Mouse (Mus musculus) left cerebral cortex, postnatal 36 days (tissue): Measurements from ENCODE around the gene Dnajc4. TPM values are rescaled to one million over a fixed set of nuclear protein-coding genes. Genes with fewer than 3 reads are reported as not detected.

Experiments used
- DNase-seq, 2 experiments: peaks; one replicate each; pipeline ENCODE4 v3.0.0; 2021 to 2022; ENCODE audit warnings: low spot score in 2 of 2, mixed read lengths in 1 of 2
- intact Hi-C: fragments of 180-260 bp; cut with DNase I; formaldehyde crosslinking; loops from one replicate; pipeline ENCODE4 v1.15.1; 2025
- total RNA-seq, 2 experiments: library from RNA; stranded (reverse); gene quantifications; 2 replicates each; pipeline ENCODE4 v1.2.3; 2021

The Dnajc4 gene
- total RNA-seq, 2 experiments from 2014 or later, result 22.9 to 28.1 TPM

DNA sequence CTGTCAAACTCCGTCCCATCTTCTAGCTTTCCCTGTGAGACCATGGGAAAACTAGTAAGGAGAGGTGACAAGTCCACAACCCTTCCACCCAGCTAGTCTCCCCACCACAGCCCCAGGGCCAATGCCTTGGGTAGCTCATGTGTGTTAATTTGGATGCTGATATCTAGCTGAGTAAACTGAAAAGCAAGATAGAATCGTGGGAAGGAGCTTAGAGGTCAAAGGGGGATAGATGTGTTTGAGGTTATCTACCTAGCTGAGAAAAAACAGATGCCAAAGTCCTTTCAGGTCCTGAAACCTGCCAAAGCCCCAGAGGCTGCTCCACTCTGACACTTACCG, 13.8 kb downstream of the Dnajc4 start:
- intact Hi-C loops, result loop anchor here (2.0 kb wide), 1 partner anchor 58 kb away; the partner anchor contains the start of gene Esrra

GRCm38 (mm10) chr19:6977759-6978638, 14.4 kb downstream of the Dnajc4 start:
- DNase-seq, result no peak
- intact Hi-C loops, result loop anchor here (2.0 kb wide), 1 partner anchor 57 kb away; the partner anchor contains the start of gene Esrra

More for the DNA sequence above, 13.8 kb downstream of the Dnajc4 start:
- no peak for DNase-seq

DNA sequence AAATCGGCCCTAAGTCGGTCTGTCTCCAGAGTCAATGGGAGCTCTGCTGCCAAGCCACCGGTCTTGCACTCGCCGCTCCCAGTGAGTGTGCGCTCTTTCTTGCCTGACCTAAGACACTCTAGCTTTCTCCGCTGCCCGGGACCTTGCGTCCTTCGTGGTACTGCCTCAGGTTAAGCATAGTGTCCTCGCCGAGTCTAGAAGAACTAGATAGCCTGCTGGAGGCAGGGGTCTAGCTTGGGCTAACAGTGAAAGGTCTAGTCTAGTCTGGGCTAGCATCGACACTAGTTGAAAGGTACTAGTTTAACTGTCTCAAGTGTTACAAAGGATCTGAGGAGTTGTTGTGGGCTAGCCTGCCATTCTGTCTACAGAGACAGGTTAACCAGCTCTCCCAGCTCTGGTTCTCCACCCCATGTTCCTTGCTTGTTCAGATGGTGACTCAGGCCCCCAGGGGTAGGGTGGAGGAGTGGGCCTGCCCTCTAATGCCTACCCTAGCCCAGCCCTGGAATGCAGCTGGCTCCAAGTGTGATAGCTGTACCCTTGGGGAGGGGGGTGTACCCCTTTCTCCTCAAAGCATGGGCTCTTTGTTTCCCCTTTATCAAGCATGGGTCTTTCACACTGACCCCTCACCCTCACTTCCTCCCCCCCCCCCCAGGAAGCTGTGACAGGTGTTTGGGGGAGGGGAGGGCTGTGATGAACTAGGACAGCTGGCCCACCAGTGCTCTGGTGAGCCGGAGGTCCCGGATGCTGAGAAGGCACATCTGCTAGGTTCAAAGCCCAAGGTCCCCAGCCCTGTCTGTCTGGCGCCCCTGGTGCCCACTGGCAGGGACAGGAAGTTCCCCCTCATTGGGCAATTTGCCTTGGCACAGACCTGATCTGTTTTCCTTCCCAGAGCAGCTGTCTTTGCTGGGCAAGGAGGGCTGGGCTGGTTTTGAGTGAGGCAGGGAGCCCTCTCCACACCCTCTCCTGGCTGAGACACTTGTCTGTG, 16.5 kb downstream of the Dnajc4 start, which contains the start of gene Plcb3:
Gene Plcb3, minus strand, starts transcription at position 934 of the 985 bp plus-strand sequence.
- DNase-seq, result peak in 1 of 2 experiments; percentile 46
- intact Hi-C loops, result no loop called here

- DNase-seq, result peak; percentile 75 to 80
- intact Hi-C loops, result no loop called here
Measured at GRCm38 (mm10) chr19:6974211-6975205, 17.9 kb downstream of the Dnajc4 start, which contains the start of gene Ppp1r14b. Gene Ppp1r14b (plus strand): TSS chr19:6974968.

DNA sequence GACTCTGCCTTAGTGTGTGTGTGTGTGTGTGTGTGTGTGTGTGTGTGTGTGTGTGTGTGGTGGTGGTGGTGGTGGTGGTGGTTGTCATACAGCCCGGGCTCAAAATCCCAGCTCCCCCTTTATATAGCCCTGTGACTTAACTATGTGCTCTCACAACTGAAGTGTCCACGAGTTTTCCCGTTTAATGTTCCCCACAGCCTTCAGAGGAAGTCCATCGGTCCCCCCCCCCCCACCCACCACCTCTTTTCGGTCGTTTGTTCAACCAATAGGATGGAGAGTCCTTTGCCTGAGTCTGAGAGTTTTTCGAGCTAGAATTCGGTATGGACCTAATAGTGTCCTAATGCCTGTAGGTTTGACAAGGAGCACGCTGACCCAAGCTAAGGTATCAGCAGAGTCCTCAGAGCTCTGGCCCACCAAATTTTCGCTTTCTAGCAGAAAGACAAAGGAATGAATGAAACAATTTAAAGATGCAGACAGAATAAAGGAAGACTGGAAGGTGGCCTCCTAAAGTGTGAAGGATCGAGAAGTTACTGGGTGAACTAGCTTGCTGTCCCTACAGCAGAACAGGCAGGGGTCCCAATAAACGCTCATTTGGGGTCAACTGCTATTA, 18.7 kb downstream of the Dnajc4 start:
- intact Hi-C loops, result loop anchor here (2.0 kb wide), 1 partner anchor 23 kb away; no protein-coding TSS in a partner anchor
- no peak for DNase-seq

GRCm38 (mm10) chr19:6972247-6972917, 20.0 kb downstream of the Dnajc4 start:
- DNase-seq, result no peak
- intact Hi-C loops, result loop anchor here (2.0 kb wide), 1 partner anchor 22 kb away; no protein-coding TSS in a partner anchor

- DNase-seq, result no peak
- intact Hi-C loops, result loop anchor here (2.0 kb wide), 1 partner anchor 21 kb away; no protein-coding TSS in a partner anchor
Measured at GRCm38 (mm10) chr19:6971644-6972043, 20.7 kb downstream of the Dnajc4 start.

GRCm38 (mm10) chr19:6970460-6971085, 21.8 kb downstream of the Dnajc4 start:
- DNase-seq, result no peak
- intact Hi-C loops, result no loop called here

- intact Hi-C loops, result no loop called here
- DNase-seq, result peak in 1 of 2 experiments; percentile 30
Measured at GRCm38 (mm10) chr19:6969665-6970381, 22.5 kb downstream of the Dnajc4 start.

GRCm38 (mm10) chr19:6969291-6969664, 23.1 kb downstream of the Dnajc4 start:
- DNase-seq, result no peak
- intact Hi-C loops, result no loop called here

GRCm38 (mm10) chr19:6968491-6969271, 23.7 kb downstream of the Dnajc4 start:
- no peak for DNase-seq
- intact Hi-C loops, result no loop called here

DNA sequence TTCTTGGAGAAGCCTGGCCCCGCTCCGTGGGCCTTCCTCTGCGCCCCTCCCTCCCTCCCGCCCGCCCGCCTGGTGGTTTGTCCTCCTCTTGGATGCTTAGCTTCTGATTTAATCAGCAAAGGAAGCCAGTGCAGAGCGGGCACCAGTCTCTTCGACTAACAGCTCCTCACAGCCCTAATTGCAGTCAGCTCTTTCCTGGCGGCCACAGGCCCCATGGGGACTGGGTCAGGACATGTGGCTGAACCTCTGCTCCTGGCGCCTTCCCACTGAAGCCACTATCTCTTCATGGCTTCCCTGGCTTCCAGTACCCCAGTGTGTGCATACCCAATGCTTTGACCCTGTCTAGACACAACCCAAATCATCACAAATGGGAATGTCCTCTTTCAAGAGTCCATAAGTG, 35.9 kb downstream of the Dnajc4 start:
- no peak for DNase-seq
- intact Hi-C loops, result no loop called here

DNA sequence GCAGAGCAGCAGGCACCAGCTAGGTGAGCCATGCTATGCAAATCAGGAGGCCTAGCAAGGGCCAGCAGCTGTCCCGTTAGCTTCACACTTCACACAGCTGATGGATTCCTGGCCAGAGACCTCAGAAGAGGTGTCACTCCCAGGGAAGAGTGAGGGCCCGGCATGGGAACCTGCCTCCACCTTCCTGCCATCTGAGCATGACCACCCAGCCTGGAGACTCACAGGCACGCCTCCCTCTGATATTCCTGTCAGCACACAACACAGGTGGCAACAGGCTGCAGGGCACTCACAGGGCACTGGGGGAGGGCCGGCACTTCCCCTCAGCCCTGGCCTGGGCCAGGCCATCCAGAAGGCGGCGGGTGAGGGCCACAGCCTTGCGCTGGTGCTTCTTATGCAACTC, 36.9 kb downstream of the Dnajc4 start:
- intact Hi-C loops, result no loop called here
- no peak for DNase-seq

GRCm38 (mm10) chr19:6954046-6954445, 38.3 kb downstream of the Dnajc4 start:
- intact Hi-C loops, result no loop called here
- DNase-seq, result no peak

DNA sequence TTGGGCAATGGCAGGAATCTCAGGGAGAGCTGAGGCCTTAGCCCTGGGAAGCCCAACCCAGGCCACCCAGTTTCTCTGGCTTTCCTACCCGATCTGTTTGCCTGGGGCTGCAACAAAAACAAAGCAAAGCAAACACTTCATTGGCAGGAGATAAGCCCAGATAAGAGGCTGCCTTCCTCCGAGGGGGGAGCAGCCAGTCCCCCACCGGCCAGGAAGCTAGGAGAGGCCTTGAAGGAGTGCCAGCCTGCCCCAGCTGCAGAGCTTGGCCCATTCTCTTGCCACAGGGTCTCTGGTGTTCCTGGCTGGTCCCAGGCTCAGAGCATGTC, 39.7 kb downstream of the Dnajc4 start:
- intact Hi-C loops, result no loop called here
- no peak for DNase-seq
